Mouse (Mus musculus): Measurements from ENCODE around the gene Dagla. TPM values are rescaled to one million over a fixed set of nuclear protein-coding genes. Genes with fewer than 3 reads are reported as not detected.
A peak's percentile ranks its signal among the peaks of the same experiment; 100 is the strongest.

Gene Dagla
- polyA plus RNA-seq, 1 experiment from 2014 or later: 4.2 TPM

GRCm38 (mm10) chr19:10221585-10221984 lies 83.1 kb downstream of the Dagla start:
- Histone ChIP-seq H3K9me3 (ENCODE audit: control insufficient read depth, low read length) (no peaks in the 10 kb centered on the region), H3K4me1 (replicated peaks; ENCODE audit: control insufficient read depth, insufficient read depth, low read length) (peaks cover 38% of the 10 kb centered on the region), H3K36me3 (ENCODE audit: control insufficient read depth, insufficient read depth, low read length) (peaks cover 15% of the 10 kb centered on the region), H3K27me3 (replicated peaks; ENCODE audit: control insufficient read depth, insufficient read depth, low read length) (no peaks in the 10 kb centered on the region), H3K4me3 (ENCODE audit: low read depth, low read length) (no peak overlapping the region), H3K27ac (ENCODE audit: low read depth) (peak overlapping the region; percentile 75), H3K9ac (ENCODE audit: low read length) (no peak overlapping the region), H3K4me2 (ENCODE audit: low read length) (no peak overlapping the region)
- DNase-seq (ENCODE audit: low spot score) (peak; percentile 81), ATAC-seq (replicated peaks; ENCODE audit: low FRiP score, low TSS enrichment, low read depth) (peak; percentile 43)
- whole genome bisulfite sequencing: 22% methylated on average over 4 of the region's 4 CpGs

- no peak overlapping the region for H3K4me2 ChIP-seq (ENCODE audit: low read length)
- 56% methylated on average over 6 of the region's 6 CpGs for WGBS
- H3K9me3 ChIP-seq (ENCODE audit: control insufficient read depth, low read length): no peaks in the 10 kb centered on the region
- no peak overlapping the region for H3K9ac ChIP-seq (ENCODE audit: low read length)
- H3K36me3 ChIP-seq (ENCODE audit: control insufficient read depth, insufficient read depth, low read length): peaks cover 24% of the 10 kb centered on the region
- no peak for ATAC-seq (replicated peaks; ENCODE audit: low FRiP score, low TSS enrichment, low read depth)
- DNase-seq (ENCODE audit: low spot score): no peak
- H3K4me3 ChIP-seq (ENCODE audit: low read depth, low read length): no peak overlapping the region
- H3K27me3 ChIP-seq (replicated peaks; ENCODE audit: control insufficient read depth, insufficient read depth, low read length): no peaks in the 10 kb centered on the region
- no peak overlapping the region for H3K27ac ChIP-seq (ENCODE audit: low read depth)
- H3K4me1 ChIP-seq (replicated peaks; ENCODE audit: control insufficient read depth, insufficient read depth, low read length): peaks cover 25% of the 10 kb centered on the region
These were observed 85.1 kb downstream of the Dagla start for GRCm38 (mm10) chr19:10219593-10219992.

- WGBS: 29% methylated on average over 3 of the region's 3 CpGs
- DNase-seq (ENCODE audit: low spot score) (peak; percentile 79), ATAC-seq (replicated peaks; ENCODE audit: low FRiP score, low TSS enrichment, low read depth) (peak; percentile 4; the same call in 1 of the 2 replicates)
- Histone ChIP-seq H3K4me3 (ENCODE audit: low read depth, low read length) (no peak overlapping the region), H3K4me1 (replicated peaks; ENCODE audit: control insufficient read depth, insufficient read depth, low read length) (peaks cover 21% of the 10 kb centered on the region; the same call in 1 of the 2 replicates), H3K9ac (ENCODE audit: low read length) (no peak overlapping the region), H3K27me3 (replicated peaks; ENCODE audit: control insufficient read depth, insufficient read depth, low read length) (no peaks in the 10 kb centered on the region), H3K9me3 (ENCODE audit: control insufficient read depth, low read length) (no peaks in the 10 kb centered on the region), H3K36me3 (ENCODE audit: control insufficient read depth, insufficient read depth, low read length) (peaks cover 23% of the 10 kb centered on the region), H3K27ac (ENCODE audit: low read depth) (no peak overlapping the region), H3K4me2 (ENCODE audit: low read length) (no peak overlapping the region)
These were observed 85.6 kb downstream of the Dagla start for GRCm38 (mm10) chr19:10219108-10219507.

- Histone ChIP-seq H3K4me1 (replicated peaks; ENCODE audit: control insufficient read depth, insufficient read depth, low read length) (no peaks in the 10 kb centered on the region; the same call in 1 of the 2 replicates), H3K9ac (ENCODE audit: low read length) (no peak overlapping the region), H3K4me2 (ENCODE audit: low read length) (no peak overlapping the region), H3K27ac (ENCODE audit: low read depth) (no peak overlapping the region), H3K4me3 (ENCODE audit: low read depth, low read length) (no peak overlapping the region), H3K36me3 (ENCODE audit: control insufficient read depth, insufficient read depth, low read length) (peaks cover 51% of the 10 kb centered on the region), H3K27me3 (replicated peaks; ENCODE audit: control insufficient read depth, insufficient read depth, low read length) (no peaks in the 10 kb centered on the region), H3K9me3 (ENCODE audit: control insufficient read depth, low read length) (no peaks in the 10 kb centered on the region)
- ATAC-seq (replicated peaks; ENCODE audit: low FRiP score, low TSS enrichment, low read depth) (no peak), DNase-seq (ENCODE audit: low spot score) (no peak)
- 70% methylated on average over 8 of the region's 8 CpGs for WGBS
These were observed 88.6 kb downstream of the Dagla start for GRCm38 (mm10) chr19:10216101-10216500.

GRCm38 (mm10) chr19:10213796-10214471 lies 90.7 kb downstream of the Dagla start:
- H3K9ac ChIP-seq (ENCODE audit: low read length): no peak overlapping the region
- no peaks in the 10 kb centered on the region for H3K27me3 ChIP-seq (replicated peaks; ENCODE audit: control insufficient read depth, insufficient read depth, low read length)
- H3K27ac ChIP-seq (ENCODE audit: low read depth): no peak overlapping the region
- DNase-seq (ENCODE audit: low spot score) (no peak), ATAC-seq (replicated peaks; ENCODE audit: low FRiP score, low TSS enrichment, low read depth) (no peak)
- H3K36me3 ChIP-seq (ENCODE audit: control insufficient read depth, insufficient read depth, low read length): peaks cover 65% of the 10 kb centered on the region
- H3K4me3 ChIP-seq (ENCODE audit: low read depth, low read length): no peak overlapping the region
- H3K9me3 ChIP-seq (ENCODE audit: control insufficient read depth, low read length): no peaks in the 10 kb centered on the region
- H3K4me1 ChIP-seq (replicated peaks; ENCODE audit: control insufficient read depth, insufficient read depth, low read length): no peaks in the 10 kb centered on the region
- no peak overlapping the region for H3K4me2 ChIP-seq (ENCODE audit: low read length)
- WGBS: 87% methylated on average over 10 of the region's 10 CpGs

- peaks cover 83% of the 10 kb centered on the region for H3K36me3 ChIP-seq (ENCODE audit: control insufficient read depth, insufficient read depth, low read length)
These were observed 93.8 kb downstream of the Dagla start for GRCm38 (mm10) chr19:10210885-10211284.

GRCm38 (mm10) chr19:10208851-10209250 lies 95.8 kb downstream of the Dagla start:
- H3K36me3 ChIP-seq (ENCODE audit: control insufficient read depth, insufficient read depth, low read length): peaks cover 77% of the 10 kb centered on the region
- 75% methylated on average over 3 of the region's 3 CpGs for WGBS
- no peak for ATAC-seq (replicated peaks; ENCODE audit: low FRiP score, low TSS enrichment, low read depth)

More at GRCm38 (mm10) chr19:10210885-10211284, 93.8 kb downstream of the Dagla start:
- 75% methylated on average over 4 of the region's 4 CpGs for WGBS
- ATAC-seq (replicated peaks; ENCODE audit: low FRiP score, low TSS enrichment, low read depth): no peak
- Histone ChIP-seq H3K9me3 (ENCODE audit: control insufficient read depth, low read length) (no peaks in the 10 kb centered on the region), H3K27me3 (replicated peaks; ENCODE audit: control insufficient read depth, insufficient read depth, low read length) (no peaks in the 10 kb centered on the region), H3K4me3 (ENCODE audit: low read depth, low read length) (no peak overlapping the region), H3K27ac (ENCODE audit: low read depth) (no peak overlapping the region), H3K9ac (ENCODE audit: low read length) (no peak overlapping the region), H3K4me1 (replicated peaks; ENCODE audit: control insufficient read depth, insufficient read depth, low read length) (no peaks in the 10 kb centered on the region), H3K4me2 (ENCODE audit: low read length) (no peak overlapping the region)
- DNase-seq (ENCODE audit: low spot score): no peak

GRCm38 (mm10) chr19:10205051-10205450 lies 99.6 kb downstream of the Dagla start:
- peak overlapping the region; percentile 91; the same call in 1 of the 2 replicates for H3K9ac ChIP-seq (ENCODE audit: low read length)
- 70% methylated on average over 6 of the region's 6 CpGs for WGBS
- H3K4me3 ChIP-seq (ENCODE audit: low read depth, low read length): peak overlapping the region; percentile 98
- peaks cover 62% of the 10 kb centered on the region for H3K36me3 ChIP-seq (ENCODE audit: control insufficient read depth, insufficient read depth, low read length)
- no peak for ATAC-seq (replicated peaks; ENCODE audit: low FRiP score, low TSS enrichment, low read depth)
- DNase-seq (ENCODE audit: low spot score): no peak
- H3K27ac ChIP-seq (ENCODE audit: low read depth): no peak overlapping the region
- H3K4me1 ChIP-seq (replicated peaks; ENCODE audit: control insufficient read depth, insufficient read depth, low read length): peaks cover 8% of the 10 kb centered on the region
- H3K9me3 ChIP-seq (ENCODE audit: control insufficient read depth, low read length): no peaks in the 10 kb centered on the region
- H3K4me2 ChIP-seq (ENCODE audit: low read length): peak overlapping the region; percentile 89
- no peaks in the 10 kb centered on the region for H3K27me3 ChIP-seq (replicated peaks; ENCODE audit: control insufficient read depth, insufficient read depth, low read length)

More at GRCm38 (mm10) chr19:10208851-10209250, 95.8 kb downstream of the Dagla start:
- Histone ChIP-seq H3K9ac (ENCODE audit: low read length) (no peak overlapping the region), H3K4me3 (ENCODE audit: low read depth, low read length) (no peak overlapping the region), H3K27me3 (replicated peaks; ENCODE audit: control insufficient read depth, insufficient read depth, low read length) (no peaks in the 10 kb centered on the region), H3K4me1 (replicated peaks; ENCODE audit: control insufficient read depth, insufficient read depth, low read length) (no peaks in the 10 kb centered on the region), H3K27ac (ENCODE audit: low read depth) (no peak overlapping the region), H3K4me2 (ENCODE audit: low read length) (no peak overlapping the region), H3K9me3 (ENCODE audit: control insufficient read depth, low read length) (no peaks in the 10 kb centered on the region)
- no peak for DNase-seq (ENCODE audit: low spot score)

- peak; percentile 29; the same call in 1 of the 2 replicates for ATAC-seq (replicated peaks; ENCODE audit: low FRiP score, low TSS enrichment, low read depth)
- Histone ChIP-seq H3K9me3 (ENCODE audit: control insufficient read depth, low read length) (no peaks in the 10 kb centered on the region), H3K4me2 (ENCODE audit: low read length) (peak overlapping the region; percentile 89), H3K36me3 (ENCODE audit: control insufficient read depth, insufficient read depth, low read length) (peaks cover 62% of the 10 kb centered on the region), H3K4me3 (ENCODE audit: low read depth, low read length) (peak overlapping the region; percentile 98), H3K27me3 (replicated peaks; ENCODE audit: control insufficient read depth, insufficient read depth, low read length) (no peaks in the 10 kb centered on the region), H3K4me1 (replicated peaks; ENCODE audit: control insufficient read depth, insufficient read depth, low read length) (peaks cover 8% of the 10 kb centered on the region), H3K27ac (ENCODE audit: low read depth) (peak overlapping the region; percentile 83), H3K9ac (ENCODE audit: low read length) (peak overlapping the region; percentile 91)
- peak; percentile 68 for DNase-seq (ENCODE audit: low spot score)
- WGBS: under 1% methylated on average over 5 of the region's 5 CpGs
These were observed 100.1 kb downstream of the Dagla start for GRCm38 (mm10) chr19:10204616-10205001.
